ENCODE assay signal across 29 mouse cellular contexts in genomic region chr14:57235276-57235675, GRCm38 (mm10).
"Had no signal": no experiment of that assay in that cellular context is flagged by ENCODE, and none has a peak within 500 bp of the region (broad histone marks: within the 10 kb centered on the region; RNA-seq: fewer than 3 reads in every experiment).

No protein-coding gene starts in this region.

- H3K9me3 ChIP-seq: limb, embryonic 10.5 days; limb, embryonic 12.5 days; limb, embryonic 13.5 days; limb, embryonic 15.5 days; liver, embryonic 12.5 days; liver, embryonic 13.5 days; liver, embryonic 15.5 days; lung, embryonic 15.5 days; megakaryocyte, embryonic 14.5 days; midbrain, embryonic 10.5 days; midbrain, embryonic 12.5 days; midbrain, embryonic 13.5 days; midbrain, embryonic 15.5 days had no signal

- H3K36me3 ChIP-seq: limb, embryonic 10.5 days; limb, embryonic 12.5 days; limb, embryonic 13.5 days; limb, embryonic 15.5 days; liver, embryonic 12.5 days; liver, embryonic 13.5 days; liver, embryonic 15.5 days; lung, embryonic 15.5 days; midbrain, embryonic 10.5 days; midbrain, embryonic 12.5 days; midbrain, embryonic 13.5 days; midbrain, embryonic 15.5 days had no signal

- H3K27ac ChIP-seq: limb, embryonic 12.5 days; limb, embryonic 13.5 days; limb, embryonic 15.5 days; liver, embryonic 12.5 days; liver, embryonic 13.5 days; liver, embryonic 14.5 days; liver, embryonic 15.5 days; lung, embryonic 15.5 days; macrophage; midbrain, embryonic 12.5 days; midbrain, embryonic 13.5 days; midbrain, embryonic 15.5 days had no signal

- ATAC-seq: liver, embryonic 12.5 days; liver, postnatal 0 days; lung, postnatal 0 days; midbrain, embryonic 13.5 days had no signal

- H3K9ac ChIP-seq: limb, embryonic 12.5 days; limb, embryonic 13.5 days; limb, embryonic 15.5 days; liver, embryonic 12.5 days; liver, embryonic 13.5 days; liver, embryonic 14.5 days; liver, embryonic 15.5 days; liver, postnatal 0 days; lung, embryonic 14.5 days; lung, embryonic 15.5 days; midbrain, embryonic 12.5 days; midbrain, embryonic 13.5 days; midbrain, embryonic 15.5 days had no signal

- H3K4me3 ChIP-seq: limb, embryonic 10.5 days; limb, embryonic 12.5 days; limb, embryonic 13.5 days; limb, embryonic 15.5 days; liver, embryonic 12.5 days; liver, embryonic 13.5 days; liver, embryonic 15.5 days; lung, embryonic 15.5 days; megakaryocyte, embryonic 14.5 days; midbrain, embryonic 10.5 days; midbrain, embryonic 12.5 days; midbrain, embryonic 13.5 days; midbrain, embryonic 15.5 days; myocyte had no signal

- DNase-seq: left cerebral cortex, postnatal 4 days; liver; liver, embryonic 13.5 days; liver, postnatal 0 days; lung, adult 18-20 months; lung, adult 2 months; lung, embryonic 14.5 days; lung, postnatal 10 days; lung, postnatal 14 days; lung, postnatal 36 days; lung, postnatal 4 days had no signal

- H3K4me2 ChIP-seq: limb, embryonic 12.5 days; limb, embryonic 13.5 days; limb, embryonic 15.5 days; liver, embryonic 11.5 days; liver, embryonic 12.5 days; liver, embryonic 13.5 days; liver, embryonic 15.5 days; lung, embryonic 14.5 days; lung, embryonic 15.5 days; midbrain, embryonic 11.5 days; midbrain, embryonic 12.5 days; midbrain, embryonic 13.5 days; midbrain, embryonic 15.5 days had no signal

- H3K27me3 ChIP-seq: limb, embryonic 12.5 days; limb, embryonic 13.5 days; limb, embryonic 15.5 days; liver, embryonic 12.5 days; liver, embryonic 13.5 days; liver, embryonic 15.5 days; lung, embryonic 15.5 days; midbrain, embryonic 12.5 days; midbrain, embryonic 13.5 days; midbrain, embryonic 15.5 days had no signal

- H3K4me1 ChIP-seq: liver, embryonic 12.5 days; liver, embryonic 13.5 days; liver, embryonic 15.5 days; lung, embryonic 15.5 days; megakaryocyte, embryonic 14.5 days had no signal
